Mouse (Mus musculus) small intestine, adult 2 months (tissue): ENCODE results near the gene Ubox5. TPM values are rescaled to one million over a fixed set of nuclear protein-coding genes. Genes with fewer than 3 reads are reported as not detected.
A peak's percentile ranks its signal among the peaks of the same experiment; 100 is the strongest.

Experiments
- H3K27ac ChIP-seq: fragments of 200-500 bp; 2 replicates; pipeline ENCODE4 v1.5.1; 2012; ENCODE audit warnings: low read depth, low read length, control low read depth, inconsistent platforms; ENCODE audit not compliant: insufficient read depth
- H3K27me3 ChIP-seq: fragments of 200-500 bp; 2 replicates; pipeline ENCODE4 v1.6.1; 2012; ENCODE audit warnings: mild to moderate bottlenecking, moderate library complexity, low read length, inconsistent platforms; ENCODE audit not compliant: control insufficient read depth, insufficient read depth
- H3K36me3 ChIP-seq: fragments of 200-500 bp; 2 replicates; pipeline ENCODE4 v1.6.1; 2012; ENCODE audit warnings: mild to moderate bottlenecking, low read length, control low read depth, inconsistent platforms; ENCODE audit not compliant: control insufficient read depth, insufficient read depth
- H3K4me1 ChIP-seq: fragments of 200-500 bp; 2 replicates; pipeline ENCODE4 v1.6.1; 2012; ENCODE audit warnings: low read length, inconsistent platforms, mixed read lengths; ENCODE audit not compliant: control insufficient read depth, insufficient read depth, insufficient read length
- H3K4me3 ChIP-seq: fragments of 200-500 bp; 2 replicates; pipeline ENCODE4 v1.5.1; 2012; ENCODE audit warnings: low read depth, mild to moderate bottlenecking, control low read depth, inconsistent platforms, low read length, moderate library complexity
- CTCF ChIP-seq: fragments of 200-500 bp; IDR thresholded peaks from 2 replicates; pipeline ENCODE4 v1.5.1; 2012; ENCODE audit warnings: low read depth, mild to moderate bottlenecking, control low read depth, inconsistent platforms, low read length, moderate library complexity, mixed read lengths; ENCODE audit not compliant: insufficient replicate concordance, insufficient read length; ENCODE audit errors: extremely low read depth
- POLR2A ChIP-seq: fragments of 200-500 bp; IDR thresholded peaks from 2 replicates; pipeline ENCODE4 v1.6.1; 2012; ENCODE audit warnings: low read depth, mild to moderate bottlenecking, control low read depth, inconsistent platforms, low read length, moderate library complexity
- WGBS: fragments of 180-500 bp; shearing (Covaris S2); methylation state at CpG from one replicate; pipeline ENCODE4 v1.1.7; 2018; 5-methylcytosine and 5-hydroxymethylcytosine counted together
- polyA plus RNA-seq: library from polyadenylated mRNA; depleted of rRNA; stranded (reverse); fragments of >200 nt; gene quantifications from 2 replicates; pipeline ENCODE4 v1.2.3, GENCODE M21; 2012

The Ubox5 gene
- polyA plus RNA-seq, 1 experiment, result 3.4 TPM

DNA sequence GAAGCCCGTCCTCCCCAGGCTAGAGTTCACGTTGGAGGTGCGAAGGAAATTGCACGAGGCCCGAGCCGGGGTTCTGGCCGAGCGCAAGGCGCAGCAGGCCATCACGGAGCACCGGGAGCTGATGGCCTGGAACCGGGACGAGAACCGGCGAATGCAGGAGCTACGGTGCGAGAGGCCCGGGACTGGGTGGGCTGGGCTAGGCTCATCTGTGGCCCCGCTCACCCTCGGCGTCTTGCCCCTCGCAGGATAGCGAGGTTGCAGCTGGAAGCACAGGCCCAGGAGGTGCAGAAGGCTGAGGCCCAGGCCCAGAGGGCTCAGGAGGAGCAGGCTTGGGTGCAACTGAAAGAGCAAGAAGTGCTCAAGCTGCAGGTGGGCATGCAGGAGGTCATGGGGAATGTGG, 65.8 kb downstream of the Ubox5 start:
- Histone ChIP-seq H3K4me3 (peak overlapping the region; percentile 85), H3K27me3 (no peaks in the 10 kb centered on the region), H3K36me3 (no peaks in the 10 kb centered on the region; the same call in 1 of the 2 replicates), H3K4me1 (peaks cover 13% of the 10 kb centered on the region; the same call in 1 of the 2 replicates), H3K27ac (no peak overlapping the region)
- TF ChIP-seq CTCF (no peak), POLR2A (no peak)
- WGBS, result 1% methylated on average over 23 of the region's 23 CpGs

GRCm38 (mm10) chr2:130563212-130564055, 66.4 kb downstream of the Ubox5 start, which contains the start of gene Mrps26:
Gene Mrps26 (plus strand): TSS chr2:130563742.
- Histone ChIP-seq H3K4me3 (peak within 1 kb of the TSS; percentile 85), H3K27ac (peak within 1 kb of the TSS; percentile 33), H3K4me1 (peaks cover 13% of the 10 kb centered on the region; the same call in 1 of the 2 replicates), H3K27me3 (no peaks in the 10 kb centered on the region), H3K36me3 (no peaks in the 10 kb centered on the region; the same call in 1 of the 2 replicates)
- TF ChIP-seq CTCF, result no peak; the same call in 1 of the 2 replicates
- TF ChIP-seq POLR2A, result peak; percentile 83
- WGBS, result under 1% methylated on average over 61 of the region's 61 CpGs

- 83% methylated on average over 2 of the region's 2 CpGs for WGBS
- no peak overlapping the region for H3K27ac ChIP-seq
- peaks cover 9% of the 10 kb centered on the region for H3K36me3 ChIP-seq
- TF ChIP-seq CTCF (no peak), POLR2A (no peak)
- peaks cover 4% of the 10 kb centered on the region; the same call in 1 of the 2 replicates for H3K4me1 ChIP-seq
- no peaks in the 10 kb centered on the region for H3K27me3 ChIP-seq
- no peak overlapping the region for H3K4me3 ChIP-seq
These were observed 71.8 kb downstream of the Ubox5 start for GRCm38 (mm10) chr2:130558015-130558414.

DNA sequence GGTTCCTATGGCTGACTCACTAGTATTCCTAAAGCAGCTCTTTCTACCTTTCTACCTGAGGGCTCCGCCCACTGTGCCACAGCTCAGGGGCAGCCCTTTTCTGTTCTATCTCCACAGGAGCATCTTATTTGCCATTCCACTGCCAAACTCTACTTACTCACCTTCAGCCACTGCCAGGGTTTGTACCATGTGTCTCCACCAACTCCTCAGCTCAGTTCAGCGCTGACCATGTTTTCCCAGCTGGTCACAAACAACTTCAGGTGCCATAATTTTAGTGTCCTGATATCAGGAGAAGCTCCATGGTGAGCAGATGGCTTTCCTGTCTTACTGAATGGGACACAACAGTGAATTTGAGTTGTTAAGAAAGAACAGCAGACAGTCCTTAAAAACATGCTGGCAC, 72.4 kb downstream of the Ubox5 start:
- TF ChIP-seq POLR2A (no peak), CTCF (no peak)
- H3K27ac ChIP-seq, result no peak overlapping the region
- H3K27me3 ChIP-seq, result no peaks in the 10 kb centered on the region
- no peak overlapping the region for H3K4me3 ChIP-seq
- WGBS, result 98% methylated on average over 2 of the region's 2 CpGs
- H3K4me1 ChIP-seq, result no peaks in the 10 kb centered on the region
- peaks cover 10% of the 10 kb centered on the region for H3K36me3 ChIP-seq

DNA sequence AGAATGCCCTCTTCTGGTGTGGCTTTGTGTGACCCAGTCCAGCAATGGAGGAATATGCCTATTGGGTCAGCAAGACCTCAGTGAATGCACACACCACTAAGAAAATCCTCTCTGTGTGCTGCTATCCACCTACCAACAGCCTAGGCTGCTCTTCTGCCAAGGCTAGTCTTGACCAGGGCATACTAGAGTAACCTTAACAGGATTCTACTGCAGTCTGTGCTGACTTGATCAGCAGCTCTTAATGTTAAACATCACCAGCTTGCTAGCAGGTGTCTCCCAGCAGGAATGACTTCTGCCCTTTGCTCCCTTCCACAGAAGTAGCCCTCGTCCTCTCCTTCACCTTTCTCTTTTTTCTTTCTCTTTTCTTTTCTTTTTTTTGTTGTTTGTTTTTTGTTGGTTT, 73.5 kb downstream of the Ubox5 start:
- H3K4me3 ChIP-seq, result no peak overlapping the region
- TF ChIP-seq CTCF (no peak), POLR2A (no peak)
- 41% methylated on average over 1 of the region's 1 CpGs for WGBS

GRCm38 (mm10) chr2:130554841-130555240, 75.0 kb downstream of the Ubox5 start:
- peaks cover 22% of the 10 kb centered on the region for H3K36me3 ChIP-seq
- H3K4me3 ChIP-seq, result no peak overlapping the region
- no peak overlapping the region for H3K27ac ChIP-seq
- WGBS, result 85% methylated on average over 7 of the region's 7 CpGs
- no peak for TF ChIP-seq CTCF
- no peak for TF ChIP-seq POLR2A
- no peaks in the 10 kb centered on the region for H3K27me3 ChIP-seq
- no peaks in the 10 kb centered on the region for H3K4me1 ChIP-seq

More for the DNA sequence above, 73.5 kb downstream of the Ubox5 start:
- Histone ChIP-seq H3K4me1 (no peaks in the 10 kb centered on the region), H3K36me3 (peaks cover 17% of the 10 kb centered on the region), H3K27me3 (no peaks in the 10 kb centered on the region), H3K27ac (no peak overlapping the region)

GRCm38 (mm10) chr2:130546957-130547356, 82.9 kb downstream of the Ubox5 start:
- TF ChIP-seq POLR2A, result no peak
- no peak for TF ChIP-seq CTCF
- H3K36me3 ChIP-seq, result peaks cover 50% of the 10 kb centered on the region

More at GRCm38 (mm10) chr2:130546957-130547356, 82.9 kb downstream of the Ubox5 start:
- H3K4me1 ChIP-seq, result no peaks in the 10 kb centered on the region
- 89% methylated on average over 8 of the region's 8 CpGs for WGBS
- no peak overlapping the region for H3K27ac ChIP-seq
- H3K27me3 ChIP-seq, result no peaks in the 10 kb centered on the region
- H3K4me3 ChIP-seq, result no peak overlapping the region
